Mouse (Mus musculus) CD4-positive, CD25-positive, alpha-beta regulatory T cell, adult 2 months (primary cell): ENCODE results near the gene Spint2.

Source experiments
- DNase-seq: peaks from one replicate; pipeline ENCODE4 v3.0.0-alpha.2; 2012; ENCODE audit warnings: low read depth, low spot score

Spint2 gene

GRCm38 (mm10) chr7:29281201-29282073 lies at the start of gene Spint2:
Spint2 (minus strand) TSS chr7:29281912.
- DNase-seq, result peak; percentile 79

GRCm38 (mm10) chr7:29328984-29329383 lies 47.3 kb upstream of the Spint2 start:
- DNase-seq, result no peak

DNA sequence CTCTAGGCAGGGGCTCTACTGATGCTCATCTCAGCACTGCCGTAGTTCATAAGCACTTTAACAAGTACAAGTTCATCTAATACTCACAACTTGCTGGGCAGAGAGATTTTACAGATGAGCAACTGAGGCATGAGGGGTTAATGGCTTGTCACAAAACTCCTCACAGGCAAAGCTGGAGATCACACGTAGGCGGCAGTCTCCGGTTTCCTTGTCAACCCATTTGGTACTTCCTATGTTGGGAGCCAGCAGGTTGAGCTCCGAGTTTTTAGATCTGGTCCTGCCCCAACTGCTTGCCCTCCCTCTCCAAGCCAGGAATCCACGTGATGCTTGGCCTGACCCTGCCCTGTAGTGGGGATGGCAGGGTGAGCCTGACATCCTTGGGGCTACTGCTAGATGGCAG lies 45.4 kb upstream of the Spint2 start:
- DNase-seq, result no peak

DNA sequence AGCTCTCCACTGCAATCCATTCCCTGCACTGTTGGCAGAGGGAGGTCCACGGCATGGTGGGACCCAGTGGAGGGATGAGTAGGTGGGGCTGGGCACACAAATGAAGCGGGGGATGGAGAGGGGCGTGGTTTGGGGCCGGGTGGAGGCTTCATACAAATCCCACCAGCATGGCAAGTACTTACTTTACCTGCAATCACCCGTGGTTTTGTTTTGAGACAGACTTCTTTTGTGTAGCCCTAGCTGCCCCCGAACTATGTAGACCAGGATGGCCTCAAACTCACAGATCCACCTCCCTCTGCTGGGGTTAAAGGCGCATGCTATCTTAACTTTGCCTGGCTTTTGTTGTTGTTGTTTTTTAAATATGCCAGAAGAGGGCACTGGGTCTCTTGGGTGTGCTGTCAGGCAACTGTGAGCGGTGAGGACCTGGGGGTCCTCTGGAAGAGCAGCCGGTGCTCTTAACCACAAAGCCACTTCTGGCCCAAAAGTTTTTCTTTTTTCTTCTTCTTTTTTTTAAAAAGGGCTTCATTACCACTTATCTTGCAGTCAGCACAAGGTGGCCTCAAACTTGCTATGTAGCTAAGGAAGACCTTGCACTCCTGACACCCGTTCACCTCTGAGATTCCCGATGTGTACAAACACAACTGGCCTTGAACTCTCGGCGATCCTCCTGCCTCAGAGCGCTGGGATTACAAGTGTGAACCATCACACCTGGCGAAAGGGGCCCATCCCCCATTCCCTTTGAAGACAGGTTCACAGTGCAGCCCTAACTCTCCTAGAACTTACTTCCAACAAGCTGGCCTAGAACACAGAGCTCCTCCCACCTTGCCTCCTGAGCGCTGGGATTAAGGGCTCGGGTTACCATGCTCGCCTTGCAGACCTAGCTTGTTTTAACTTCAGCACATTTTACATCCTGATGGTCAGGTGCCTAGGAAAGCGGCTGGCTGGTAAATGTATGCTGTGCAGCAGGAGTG lies 37.9 kb upstream of the Spint2 start:
- DNase-seq, result no peak

DNA sequence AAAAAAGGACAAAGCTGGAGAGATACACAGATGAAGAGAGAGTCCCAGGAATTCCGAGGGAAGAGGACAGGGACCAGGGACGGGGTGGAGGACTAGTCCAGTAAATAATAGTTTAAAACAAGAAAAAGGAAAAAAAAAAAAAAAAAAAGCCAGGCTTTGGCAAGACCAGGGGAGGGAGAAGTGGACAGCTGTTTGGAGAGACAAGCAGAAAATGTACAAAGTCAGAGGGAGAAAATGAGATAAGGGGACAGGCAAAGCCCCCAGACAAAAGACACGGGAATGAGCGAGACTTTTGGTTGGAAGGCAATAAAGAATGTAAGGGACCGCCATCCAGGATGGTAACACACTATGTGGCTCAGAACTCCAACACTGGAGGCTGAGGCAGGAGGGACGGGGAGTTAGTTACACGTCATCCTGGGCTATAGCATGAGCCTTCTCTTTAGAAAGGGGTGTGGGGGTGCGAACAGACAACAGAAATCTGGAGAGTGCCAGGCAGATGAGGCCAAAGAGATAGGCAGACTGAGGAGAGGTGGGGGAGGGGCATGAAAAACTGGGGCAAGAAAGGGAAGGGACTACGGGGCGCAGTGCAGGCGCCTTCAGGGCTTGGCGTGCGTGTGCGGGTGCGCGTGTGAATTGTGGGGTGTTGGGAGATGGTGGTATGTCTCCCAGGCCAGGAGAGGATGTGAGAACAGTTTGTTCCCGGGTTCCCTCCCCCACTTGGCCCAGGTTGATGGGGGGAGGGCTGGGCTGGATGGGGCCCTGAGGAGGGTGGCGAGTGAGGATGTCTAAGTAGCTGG lies 36.6 kb upstream of the Spint2 start:
- no peak for DNase-seq

DNA sequence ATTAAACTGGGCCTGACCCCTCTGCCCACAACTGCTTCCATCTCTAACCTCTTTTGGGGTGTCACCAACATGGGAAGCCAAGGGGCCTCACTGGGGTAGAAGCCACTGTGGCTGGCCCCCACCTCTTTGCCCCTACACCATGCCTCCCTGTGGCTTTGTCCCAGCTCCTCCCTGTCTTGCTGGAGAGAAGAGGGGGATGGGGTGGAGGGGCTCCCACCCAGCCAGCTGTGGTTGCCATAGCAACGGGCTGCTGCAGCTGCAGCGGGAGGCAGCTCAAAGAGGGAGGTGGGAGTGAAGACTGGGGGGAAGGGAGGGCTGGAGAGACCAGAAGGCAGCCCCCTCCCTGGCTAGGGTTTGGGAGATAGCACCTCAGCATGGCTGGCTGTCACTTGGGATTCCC lies 35.8 kb upstream of the Spint2 start:
- DNase-seq, result no peak

- DNase-seq, result no peak
Observed at GRCm38 (mm10) chr7:29316976-29317375, 35.3 kb upstream of the Spint2 start.

DNA sequence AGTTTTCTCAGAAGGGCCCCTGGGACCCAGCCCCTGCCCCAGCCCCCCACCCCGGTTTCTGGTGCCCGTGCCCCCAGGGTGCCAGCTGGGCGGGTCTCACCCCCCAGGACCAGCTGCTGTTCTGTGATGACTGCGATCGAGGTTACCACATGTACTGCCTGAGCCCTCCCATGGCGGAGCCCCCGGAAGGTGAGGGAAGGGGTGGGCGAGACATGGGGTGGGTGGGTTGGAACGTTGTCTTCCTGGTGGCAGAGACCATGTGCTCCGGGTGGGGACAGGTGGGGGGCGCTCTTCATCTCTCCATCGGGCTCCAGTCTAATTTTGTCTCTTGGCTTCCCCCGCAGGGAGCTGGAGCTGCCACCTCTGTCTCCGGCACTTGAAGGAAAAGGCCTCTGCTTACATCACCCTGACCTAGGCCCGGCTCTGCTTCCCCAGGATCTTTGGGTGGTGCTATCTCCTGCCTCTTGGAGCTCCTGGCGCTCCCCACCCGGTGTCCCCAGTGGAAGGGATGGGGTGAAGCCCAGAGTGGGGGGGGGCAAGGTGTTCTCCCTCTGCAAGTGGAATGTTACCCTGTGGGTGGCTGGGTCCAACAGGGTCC lies 34.5 kb upstream of the Spint2 start:
- no peak for DNase-seq

- no peak for DNase-seq
Observed at GRCm38 (mm10) chr7:29314844-29315628, 33.3 kb upstream of the Spint2 start.

DNA sequence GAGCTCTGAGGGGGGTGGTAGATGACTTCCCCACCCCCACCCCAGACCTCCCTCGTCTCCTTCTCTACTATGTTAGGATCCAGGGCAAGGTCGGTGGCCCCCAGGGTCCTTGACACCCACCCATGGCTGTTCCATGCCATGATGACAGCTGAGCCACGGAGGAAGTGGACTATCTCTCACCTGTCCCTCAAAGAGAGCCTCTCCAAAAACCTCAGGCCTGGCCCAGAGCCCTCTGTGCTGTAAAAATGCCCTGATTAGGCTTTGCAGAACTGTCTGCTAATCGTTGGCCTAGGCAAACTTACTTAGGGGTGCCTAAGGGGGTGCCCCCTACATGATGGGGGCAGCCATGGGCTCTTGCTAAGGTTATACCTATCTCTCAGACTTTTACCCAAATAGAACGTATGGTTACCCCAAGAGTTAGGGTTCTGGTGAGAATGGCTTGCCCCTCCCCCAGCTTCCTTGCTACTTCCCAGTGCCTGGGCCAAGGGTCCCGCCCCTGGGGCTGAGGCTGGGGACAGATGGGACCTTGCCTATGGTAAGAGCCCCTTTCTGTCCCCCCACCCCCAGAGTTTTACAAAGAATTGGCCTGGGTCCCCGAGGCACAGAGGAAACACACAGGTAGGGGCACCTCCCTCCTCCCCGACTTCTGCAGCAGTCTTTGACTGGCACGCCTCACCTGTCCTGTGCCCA lies 32.0 kb upstream of the Spint2 start:
- no peak for DNase-seq

DNA sequence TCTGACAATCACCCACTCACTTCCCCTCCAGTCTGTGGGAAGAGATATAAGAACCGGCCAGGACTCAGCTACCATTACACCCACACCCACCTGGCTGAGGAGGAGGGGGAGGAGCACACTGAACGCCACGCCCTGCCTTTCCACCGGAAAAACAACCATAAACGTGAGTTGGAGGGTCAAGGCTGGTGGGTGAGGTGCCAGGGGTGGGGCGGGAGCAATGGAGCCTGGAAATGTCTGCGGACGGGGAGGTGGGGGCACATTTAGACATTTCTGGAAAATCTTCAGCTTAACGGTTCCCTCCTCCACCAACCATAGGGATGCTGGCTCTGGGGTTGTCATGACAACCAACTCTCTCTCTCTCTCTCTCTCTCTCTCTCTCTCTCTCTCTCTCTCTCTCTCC lies 31.3 kb upstream of the Spint2 start:
- no peak for DNase-seq

- no peak for DNase-seq
Observed at GRCm38 (mm10) chr7:29309749-29310148, 28.0 kb upstream of the Spint2 start.

- DNase-seq, result peak; percentile 40
Observed at GRCm38 (mm10) chr7:29309221-29309721, 27.6 kb upstream of the Spint2 start.

DNA sequence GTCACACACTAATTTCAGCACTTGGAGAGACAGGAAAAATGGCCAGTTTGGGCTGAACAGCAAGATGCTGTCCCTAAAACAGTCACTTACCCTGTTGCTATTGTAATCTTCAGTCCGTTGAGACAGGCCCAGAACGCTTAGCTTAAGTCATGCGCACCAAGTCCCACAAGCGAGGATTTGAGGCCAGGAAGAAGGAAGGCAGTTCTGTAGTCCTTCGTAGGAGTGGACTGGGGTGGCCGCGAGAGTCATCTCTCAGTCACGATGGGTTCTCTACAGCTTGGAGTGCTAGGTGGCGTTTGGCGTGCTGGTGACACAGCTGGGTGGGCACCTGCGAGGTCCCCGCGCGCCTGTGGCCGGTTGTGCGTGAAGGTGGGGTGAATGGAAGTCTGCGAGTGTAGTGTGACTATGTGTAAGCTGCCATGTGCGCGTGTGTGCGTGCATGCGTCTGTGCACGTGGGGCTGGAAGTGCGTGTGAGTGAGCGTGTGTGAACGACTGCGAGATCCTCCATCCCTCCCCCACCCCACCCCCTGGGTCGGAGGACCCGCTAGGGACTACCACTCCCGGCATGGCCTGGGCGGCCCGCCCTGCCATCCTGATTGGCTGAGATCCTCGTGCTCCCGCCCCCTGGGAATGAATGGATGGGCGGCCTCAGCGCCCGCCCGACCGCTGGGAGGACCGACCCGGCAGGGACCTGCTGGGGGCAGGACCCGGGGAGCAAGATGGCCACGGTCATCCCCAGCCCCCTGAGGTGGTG lies 25.8 kb upstream of the Spint2 start:
- peak; percentile 75 for DNase-seq

GRCm38 (mm10) chr7:29306619-29307018 lies 24.9 kb upstream of the Spint2 start:
- peak; percentile 76 for DNase-seq

- no peak for DNase-seq
Observed at GRCm38 (mm10) chr7:29306108-29306507, 24.4 kb upstream of the Spint2 start.

GRCm38 (mm10) chr7:29305263-29305988 lies 23.7 kb upstream of the Spint2 start:
- no peak for DNase-seq
